Comparison of ENCODE assay signal across 11 mouse cellular contexts in genomic region chr11:5184250-5184649, GRCm38 (mm10). TPM values are rescaled to one million over a fixed set of nuclear protein-coding genes. Genes with fewer than 3 reads are reported as not detected.
DNase-seq lines count a peak whose midpoint lies in the region; ATAC-seq and TF ChIP-seq lines count a peak whose summit lies in the region.
"Had no signal": no experiment of that assay in that cellular context is flagged by ENCODE, and none has a peak within 500 bp of the region (broad histone marks: within the 10 kb centered on the region; RNA-seq: fewer than 3 reads in every experiment).

No protein-coding gene starts in this region.

- H3K27me3 ChIP-seq in kidney, embryonic 15.5 days, result no peaks in the 10 kb centered on the region
- no peaks in the 10 kb centered on the region for H3K27me3 ChIP-seq in forebrain, embryonic 15.5 days
- no peaks in the 10 kb centered on the region for H3K27me3 ChIP-seq in limb, embryonic 14.5 days (ENCODE audit: control insufficient read depth, insufficient read depth, low read length)
- H3K27me3 ChIP-seq: heart, embryonic 13.5 days had no signal

- 32% methylated on average over 9 of the region's 9 CpGs for WGBS in kidney, embryonic 15.5 days
- WGBS in forebrain, embryonic 15.5 days, result 15% methylated on average over 9 of the region's 9 CpGs
- 11% methylated on average over 7 of the region's 9 CpGs for WGBS in limb, embryonic 14.5 days

- no peak for TF ChIP-seq POLR2A in limb, embryonic 14.5 days (IDR thresholded peaks at IDR 0.05; ENCODE audit: borderline replicate concordance, extremely low read depth, insufficient read depth, insufficient read length)

- no peaks in the 10 kb centered on the region for H3K36me3 ChIP-seq in kidney, embryonic 15.5 days
- no peaks in the 10 kb centered on the region for H3K36me3 ChIP-seq in forebrain, embryonic 15.5 days
- no peaks in the 10 kb centered on the region for H3K36me3 ChIP-seq in limb, embryonic 14.5 days (ENCODE audit: control insufficient read depth, insufficient read depth, low read length)
- H3K36me3 ChIP-seq: heart, embryonic 13.5 days had no signal

- ATAC-seq in kidney, embryonic 15.5 days (replicated peaks; ENCODE audit: low FRiP score), result 0 out of 2 replicates have a peak, but pooled peaks have one; percentile 20
- 0 out of 2 replicates have a peak, but pooled peaks have one; percentile 53 for ATAC-seq in forebrain, embryonic 15.5 days (replicated peaks)
- peak; percentile 58; the same call in 1 of the 2 replicates for ATAC-seq in limb, embryonic 14.5 days (ENCODE audit: low FRiP score, low read depth)
- ATAC-seq in activated CD4-positive, CD25-positive, alpha-beta regulatory T cell, adult 4 months, result no peak

- H3K4me1 ChIP-seq in kidney, embryonic 15.5 days, result peaks cover 31% of the 10 kb centered on the region
- H3K4me1 ChIP-seq in forebrain, embryonic 15.5 days, result peaks cover 5% of the 10 kb centered on the region; the same call in 1 of the 2 replicates
- H3K4me1 ChIP-seq in limb, embryonic 14.5 days (ENCODE audit: control insufficient read depth, insufficient read depth, low read length), result peaks cover 7% of the 10 kb centered on the region

- H3K9me3 ChIP-seq in kidney, embryonic 15.5 days (replicated peaks), result no peaks in the 10 kb centered on the region
- no peaks in the 10 kb centered on the region for H3K9me3 ChIP-seq in forebrain, embryonic 15.5 days
- no peaks in the 10 kb centered on the region for H3K9me3 ChIP-seq in limb, embryonic 14.5 days (ENCODE audit: control insufficient read depth, low read length)
- H3K9me3 ChIP-seq: heart, embryonic 13.5 days had no signal

- no peak for DNase-seq in kidney, adult 11 months
- peak; percentile 36 for DNase-seq in R1 (ENCODE audit: low read depth, low spot score)
- peak; percentile 55 for DNase-seq in limb, embryonic 14.5 days (ENCODE audit: low spot score)
- no peak for DNase-seq in Muller cell, postnatal 12 days (ENCODE audit: inconsistent ontology term)
- DNase-seq in left cerebral cortex, postnatal 25 days (ENCODE audit: low spot score in 2 of 2), result no peak
- DNase-seq: B cell, adult 2 months; lung, postnatal 10 days had no signal

- no peak overlapping the region for H3K9ac ChIP-seq in kidney, embryonic 15.5 days
- H3K9ac ChIP-seq in forebrain, embryonic 15.5 days (replicated peaks), result no peak overlapping the region
- H3K9ac ChIP-seq in limb, embryonic 14.5 days (ENCODE audit: low read depth, low read length, severe bottlenecking), result no peak overlapping the region
- H3K9ac ChIP-seq: heart, embryonic 13.5 days had no signal

- intact Hi-C loops in left cerebral cortex, postnatal 25 days (cut with DNase I), result loop anchor here (5.0 kb wide), 3 partner anchors 67 to 288 kb away; partner anchors contain the start of gene Kremen1

- peak overlapping the region; percentile 63 for H3K27ac ChIP-seq in kidney, embryonic 15.5 days
- no peak overlapping the region for H3K27ac ChIP-seq in forebrain, embryonic 15.5 days (replicated peaks)
- peak overlapping the region; percentile 63 for H3K27ac ChIP-seq in limb, embryonic 14.5 days (replicated peaks; ENCODE audit: low read depth, low read length)
- H3K27ac ChIP-seq: heart, embryonic 13.5 days had no signal

- 0 out of 2 replicates have a peak overlapping the region, but pooled peaks have one; percentile 23 for H3K4me2 ChIP-seq in kidney, embryonic 15.5 days
- H3K4me2 ChIP-seq in forebrain, embryonic 15.5 days (replicated peaks), result no peak overlapping the region
- peak overlapping the region; percentile 17; the same call in 1 of the 2 replicates for H3K4me2 ChIP-seq in limb, embryonic 14.5 days (replicated peaks; ENCODE audit: low read depth, low read length, severe bottlenecking)
- H3K4me2 ChIP-seq: heart, embryonic 13.5 days had no signal

- H3K4me3 ChIP-seq in kidney, embryonic 15.5 days (replicated peaks), result no peak overlapping the region
- H3K4me3 ChIP-seq in forebrain, embryonic 15.5 days, result no peak overlapping the region
- no peak overlapping the region for H3K4me3 ChIP-seq in limb, embryonic 14.5 days (replicated peaks; ENCODE audit: low read length)
- H3K4me3 ChIP-seq: heart, embryonic 13.5 days had no signal

RNA-seq across cellular contexts. Expression of gene Emid1, which starts 32.2 kb away (rescaled TPM):
- 190 and 191 TPM in 2 replicates for polyA plus RNA-seq in kidney, embryonic 15.5 days (2015; fragmentation: Nextera tagmentation; extraction: Ambion mirVana)
- 22.4 and 23.4 TPM in 2 replicates for polyA plus RNA-seq in forebrain, embryonic 15.5 days (2015; fragmentation: Nextera tagmentation; extraction: Ambion mirVana)
- polyA plus RNA-seq in limb, embryonic 14.5 days (2012; rRNA removed), result 25.3 and 25.7 TPM in 2 replicates
- polyA plus RNA-seq in limb, embryonic 14.5 days (2014; fragmentation: Nextera tagmentation; extraction: Ambion mirVana), result 30.9 and 32.2 TPM in 2 replicates
- polyA plus RNA-seq in activated CD4-positive, CD25-positive, alpha-beta regulatory T cell, adult 4 months (2017; shearing (Covaris generic)), result not detected
- 10 to 100 TPM in 1 of 2 experiments, 1 to 10 TPM in 1; 9.7 to 11.8 TPM for total RNA-seq in left cerebral cortex, postnatal 25 days (2021)

Comparison
In these comparisons a context has a peak if more than half of its experiments do, and no peak if none do; other contexts are left out.
1. DNase-seq: peak in R1 (single experiment) and limb, embryonic 14.5 days (single experiment); none in kidney, adult 11 months (single experiment), Muller cell, postnatal 12 days (single experiment) and left cerebral cortex, postnatal 25 days (0 of 2).
2. RNA of gene Emid1, which starts 32.2 kb away (polyA plus RNA-seq): 190 to 191 TPM in kidney, embryonic 15.5 days, 25.3 to 32.2 TPM in limb, embryonic 14.5 days and 22.4 to 23.4 TPM in forebrain, embryonic 15.5 days; not detected in activated CD4-positive, CD25-positive, alpha-beta regulatory T cell, adult 4 months; every median in the first group is over 10 times any median in the second.